Mouse (Mus musculus) forebrain, embryonic 10.5 days (tissue): Measurements from ENCODE around the gene Col13a1. TPM values are rescaled to one million over a fixed set of nuclear protein-coding genes. Genes with fewer than 3 reads are reported as not detected.

Experiments used
- DNase-seq: peaks from one replicate; pipeline ENCODE4 v3.0.0-alpha.2; 2017; ENCODE audit warnings: low spot score; ENCODE audit errors: extremely low spot score
- H3K27ac ChIP-seq: fragments of 300-500 bp; sonication (generic); 2 replicates; pipeline ENCODE4 v1.5.1; 2016; ENCODE audit warnings: mild to moderate bottlenecking
- H3K27me3 ChIP-seq: fragments of 300-500 bp; sonication (generic); 2 replicates; pipeline ENCODE4 v1.6.1; 2016; ENCODE audit warnings: mild to moderate bottlenecking; ENCODE audit not compliant: poor library complexity, severe bottlenecking
- H3K36me3 ChIP-seq: fragments of 300-500 bp; sonication (generic); replicated peaks from 2 replicates; pipeline ENCODE4 v1.6.1; 2016; ENCODE audit warnings: mild to moderate bottlenecking, moderate library complexity
- H3K4me1 ChIP-seq: fragments of 300-500 bp; sonication (generic); 2 replicates; pipeline ENCODE4 v1.6.1; 2016
- H3K4me3 ChIP-seq: fragments of 300-500 bp; sonication (generic); 2 replicates; pipeline ENCODE4 v1.5.1; 2016; ENCODE audit warnings: mild to moderate bottlenecking, moderate library complexity
- H3K9me3 ChIP-seq: fragments of 300-500 bp; sonication (generic); 2 replicates; pipeline ENCODE4 v1.6.1; 2016; ENCODE audit warnings: mild to moderate bottlenecking, moderate library complexity
- WGBS: fragments of 180-500 bp; shearing (Covaris S2); methylation state at CpG from one replicate; pipeline ENCODE4 v1.1.7; 2016; 5-methylcytosine and 5-hydroxymethylcytosine counted together
- polyA plus RNA-seq: library from polyadenylated mRNA; unstranded; fragments of >200 nt; fragmentation: Nextera tagmentation; extraction: Ambion mirVana; gene quantifications from 2 replicates; pipeline ENCODE4 v1.2.1, GENCODE M21; 2016

Gene Col13a1
- polyA plus RNA-seq, 1 experiment from 2014 or later = 3.2 TPM

- H3K27me3 ChIP-seq = 0 out of 2 replicates have a peak, but pooled peaks cover under 1% of the 10 kb centered on the region
- no peaks in the 10 kb centered on the region for H3K36me3 ChIP-seq
- DNase-seq = no peak
- no peak overlapping the region for H3K27ac ChIP-seq
- no peak overlapping the region for H3K4me3 ChIP-seq
- no peaks in the 10 kb centered on the region for H3K4me1 ChIP-seq
- 81% methylated on average over 1 of the region's 1 CpGs for WGBS
- H3K9me3 ChIP-seq = peaks cover 4% of the 10 kb centered on the region; the same call in 1 of the 2 replicates
Observed at GRCm38 (mm10) chr10:61999766-62000165, 20.9 kb upstream of the Col13a1 start.

DNA sequence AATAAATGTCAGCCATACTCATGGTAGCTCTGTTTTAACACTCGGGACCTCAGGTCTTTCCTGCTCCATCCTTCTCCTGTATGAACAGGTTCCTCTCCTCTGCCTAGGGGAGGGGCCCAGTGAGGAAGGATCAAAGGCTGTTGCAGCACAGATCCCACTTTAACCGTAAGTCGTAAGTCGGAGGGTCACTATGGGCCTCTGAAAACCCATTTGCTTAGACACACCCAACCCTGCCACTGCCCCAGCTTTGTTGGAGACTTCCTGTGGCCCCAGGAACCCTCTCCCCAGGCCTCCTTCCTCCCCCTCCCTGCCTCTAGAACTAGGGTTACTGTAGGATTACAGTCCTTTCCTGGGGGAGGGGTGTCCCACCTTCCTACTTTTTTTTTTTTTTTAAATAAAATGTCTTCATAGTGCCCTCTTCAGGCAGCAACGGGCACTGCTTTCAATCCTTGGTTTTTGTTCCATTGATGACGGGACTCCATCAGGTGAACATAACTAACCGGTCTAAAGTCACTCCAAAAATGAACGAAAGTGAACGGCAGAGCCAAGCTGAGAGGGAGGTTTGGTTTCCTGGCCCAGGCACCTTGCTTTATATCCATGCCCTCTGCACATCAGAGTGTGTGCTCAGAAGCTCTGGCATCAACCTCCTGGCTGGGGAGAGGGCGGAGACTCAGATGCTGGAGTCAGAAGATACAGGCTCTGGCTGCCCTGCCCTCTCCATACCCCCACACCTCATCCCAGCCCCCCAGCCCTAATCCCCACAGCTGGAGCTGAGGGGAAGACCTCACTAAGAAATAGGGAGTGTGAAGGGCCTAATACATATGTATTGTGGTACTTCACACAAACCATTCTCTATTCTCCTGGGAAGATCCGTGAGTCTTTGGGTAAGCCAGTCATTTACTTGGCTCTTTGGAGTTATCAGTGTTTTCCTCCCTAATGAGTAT, 12.8 kb upstream of the Col13a1 start:
- DNase-seq = no peak
- Histone ChIP-seq H3K4me1 (peaks cover 6% of the 10 kb centered on the region), H3K27ac (no peak overlapping the region), H3K4me3 (no peak overlapping the region), H3K27me3 (no peaks in the 10 kb centered on the region), H3K36me3 (no peaks in the 10 kb centered on the region), H3K9me3 (no peaks in the 10 kb centered on the region)
- 26% methylated on average over 11 of the region's 11 CpGs for WGBS

- DNase-seq = peak; percentile 91
- WGBS = 4% methylated on average over 7 of the region's 7 CpGs
- H3K4me3 ChIP-seq = no peak overlapping the region
- no peaks in the 10 kb centered on the region for H3K36me3 ChIP-seq
- peaks cover 71% of the 10 kb centered on the region for H3K27me3 ChIP-seq
- no peak overlapping the region for H3K27ac ChIP-seq
- H3K4me1 ChIP-seq = peaks cover 43% of the 10 kb centered on the region
- H3K9me3 ChIP-seq = peaks cover 4% of the 10 kb centered on the region; the same call in 1 of the 2 replicates
Observed at GRCm38 (mm10) chr10:61980424-61980823, 1.5 kb upstream of the Col13a1 start.

GRCm38 (mm10) chr10:61978112-61978865, 619 bp downstream of the Col13a1 start:
- WGBS = under 1% methylated on average over 65 of the region's 65 CpGs
- peak overlapping the region; percentile 74 for H3K27ac ChIP-seq

DNA sequence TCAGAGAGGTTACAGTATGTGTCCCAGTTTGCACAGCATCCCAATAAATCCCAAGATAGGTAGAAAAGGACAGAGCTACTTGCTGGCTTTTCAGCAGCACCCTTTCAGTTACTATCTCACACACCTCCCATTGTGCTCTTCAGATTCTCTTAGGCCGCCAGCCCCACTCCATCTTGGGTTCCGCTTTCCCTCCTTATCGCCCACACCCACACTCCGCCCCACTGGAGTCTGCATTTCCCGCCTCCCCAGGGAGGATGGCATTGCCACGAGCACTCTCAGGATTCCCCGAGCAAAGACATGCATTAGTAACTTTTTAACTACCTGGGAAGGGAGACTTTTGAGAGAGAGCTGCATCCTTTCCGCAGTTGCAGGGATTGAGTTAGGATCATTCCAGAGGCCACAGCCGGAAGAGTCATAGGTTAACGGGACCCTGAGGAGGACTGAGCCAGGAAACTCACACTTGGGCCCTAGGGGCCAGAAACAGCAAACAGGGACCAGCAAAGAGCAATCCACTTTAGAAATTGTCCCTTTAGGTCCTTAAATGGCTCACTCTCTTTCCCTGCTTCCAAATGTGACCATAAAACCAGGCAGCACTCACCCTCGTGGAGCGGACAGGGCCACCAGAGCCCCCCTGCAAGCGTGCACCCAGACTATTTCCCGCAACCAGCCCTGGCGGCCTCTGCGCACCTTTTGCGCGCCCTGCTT, 1.4 kb downstream of the Col13a1 start:
- Histone ChIP-seq H3K27me3 (peaks cover 97% of the 10 kb centered on the region), H3K4me3 (peak overlapping the region; percentile 60)
- DNase-seq = no peak

More at GRCm38 (mm10) chr10:61978112-61978865, 619 bp downstream of the Col13a1 start:
- Histone ChIP-seq H3K27me3 (peaks cover 92% of the 10 kb centered on the region), H3K4me1 (peaks cover 43% of the 10 kb centered on the region), H3K9me3 (peaks cover 4% of the 10 kb centered on the region; the same call in 1 of the 2 replicates), H3K4me3 (peak overlapping the region; percentile 60), H3K36me3 (no peaks in the 10 kb centered on the region)
- DNase-seq = peak; percentile 50

GRCm38 (mm10) chr10:61976987-61977386, 1.9 kb downstream of the Col13a1 start:
- H3K4me1 ChIP-seq = peaks cover 48% of the 10 kb centered on the region
- peaks cover 97% of the 10 kb centered on the region for H3K27me3 ChIP-seq
- H3K27ac ChIP-seq = no peak overlapping the region
- no peak for DNase-seq
- peaks cover 4% of the 10 kb centered on the region; the same call in 1 of the 2 replicates for H3K9me3 ChIP-seq
- H3K4me3 ChIP-seq = peak overlapping the region; percentile 60; the same call in 1 of the 2 replicates
- 6% methylated on average over 6 of the region's 6 CpGs for WGBS
- no peaks in the 10 kb centered on the region for H3K36me3 ChIP-seq

More for the DNA sequence above, 1.4 kb downstream of the Col13a1 start:
- peak overlapping the region; percentile 74 for H3K27ac ChIP-seq
- H3K9me3 ChIP-seq = peaks cover 4% of the 10 kb centered on the region; the same call in 1 of the 2 replicates
- no peaks in the 10 kb centered on the region for H3K36me3 ChIP-seq
- peaks cover 43% of the 10 kb centered on the region for H3K4me1 ChIP-seq
- WGBS = 7% methylated on average over 18 of the region's 18 CpGs

DNA sequence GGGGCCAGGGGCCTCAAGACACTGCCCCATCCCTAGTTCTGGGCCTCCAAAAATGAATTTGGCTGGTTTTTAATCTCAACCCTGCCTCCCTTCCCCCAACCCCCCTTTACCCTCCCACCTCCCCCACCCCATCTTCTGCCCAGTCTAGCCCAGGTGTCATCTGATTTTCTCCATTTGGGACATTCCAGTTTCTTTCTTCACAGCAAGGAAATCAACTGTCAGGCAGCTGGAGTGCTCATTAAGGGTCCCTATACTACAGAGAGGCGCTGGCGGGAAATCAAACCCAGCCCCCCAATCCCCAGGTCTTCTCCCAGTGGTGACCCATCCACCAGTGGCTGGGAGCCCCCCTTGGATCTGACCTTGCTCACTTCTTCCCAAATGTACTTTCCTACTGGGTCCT, 4.3 kb downstream of the Col13a1 start:
- Histone ChIP-seq H3K4me3 (no peak overlapping the region), H3K36me3 (no peaks in the 10 kb centered on the region), H3K27me3 (peaks cover 85% of the 10 kb centered on the region), H3K9me3 (peaks cover 4% of the 10 kb centered on the region; the same call in 1 of the 2 replicates), H3K4me1 (peaks cover 52% of the 10 kb centered on the region), H3K27ac (no peak overlapping the region)
- WGBS = 62% methylated on average over 2 of the region's 2 CpGs
- DNase-seq = no peak

GRCm38 (mm10) chr10:61972041-61972440, 6.9 kb downstream of the Col13a1 start:
- Histone ChIP-seq H3K4me1 (peaks cover 31% of the 10 kb centered on the region), H3K4me3 (no peak overlapping the region), H3K27me3 (peaks cover 60% of the 10 kb centered on the region), H3K27ac (no peak overlapping the region), H3K9me3 (peaks cover 4% of the 10 kb centered on the region; the same call in 1 of the 2 replicates), H3K36me3 (no peaks in the 10 kb centered on the region)
- no peak for DNase-seq
- 27% methylated on average over 4 of the region's 4 CpGs for WGBS

DNA sequence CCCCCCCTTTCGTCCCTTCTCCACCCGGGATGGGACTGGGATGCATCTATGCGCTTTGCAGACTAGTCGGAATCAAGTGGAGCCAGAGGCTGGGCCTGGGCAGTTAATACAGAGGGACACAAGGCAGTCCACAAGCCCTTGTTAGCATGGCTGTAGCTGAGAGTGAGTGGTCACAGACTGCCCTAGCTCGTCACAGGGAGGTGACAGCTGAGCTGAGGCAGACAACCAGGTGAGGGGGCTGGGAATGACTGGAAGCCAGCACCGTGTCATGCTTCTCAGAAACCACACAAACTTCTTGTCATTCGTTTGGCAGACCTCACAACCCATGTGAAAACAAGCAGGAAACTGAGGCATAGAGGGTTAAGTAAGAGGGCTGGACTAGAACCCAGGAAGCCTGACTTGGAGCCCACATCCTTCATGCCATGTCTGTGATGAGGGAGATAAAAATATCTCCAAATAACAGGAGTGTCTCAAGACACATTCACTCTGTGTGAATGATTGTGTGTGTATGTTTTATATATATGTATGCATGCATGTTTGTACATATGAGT, 10.8 kb downstream of the Col13a1 start:
- DNase-seq = no peak
- H3K27me3 ChIP-seq = peaks cover 20% of the 10 kb centered on the region
- H3K9me3 ChIP-seq = no peaks in the 10 kb centered on the region
- H3K4me1 ChIP-seq = peaks cover 28% of the 10 kb centered on the region
- WGBS = 77% methylated on average over 7 of the region's 7 CpGs
- no peak overlapping the region for H3K4me3 ChIP-seq
- H3K36me3 ChIP-seq = no peaks in the 10 kb centered on the region
- no peak overlapping the region for H3K27ac ChIP-seq

DNA sequence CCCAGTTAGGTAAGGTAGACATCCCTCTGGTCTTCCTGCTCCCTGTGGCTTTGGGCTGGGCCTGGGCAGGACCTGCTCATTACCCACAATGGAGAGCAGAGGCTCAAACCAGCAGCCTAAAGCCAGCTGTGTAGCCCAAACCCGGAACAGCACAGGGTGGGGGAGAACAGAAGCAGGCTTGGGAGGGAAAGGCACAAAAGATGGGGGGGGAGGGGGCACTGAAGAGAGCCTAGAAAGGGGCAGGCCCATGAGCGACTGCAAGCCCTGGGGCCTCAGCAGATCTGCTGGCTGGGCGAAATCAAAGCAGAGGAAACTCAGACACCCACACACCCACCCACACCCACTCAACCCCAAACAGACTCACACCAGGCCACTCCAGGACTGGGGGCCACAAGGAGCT, 11.7 kb downstream of the Col13a1 start:
- DNase-seq = no peak
- Histone ChIP-seq H3K36me3 (no peaks in the 10 kb centered on the region), H3K27me3 (peaks cover 14% of the 10 kb centered on the region), H3K9me3 (no peaks in the 10 kb centered on the region), H3K4me3 (no peak overlapping the region), H3K4me1 (peaks cover 26% of the 10 kb centered on the region), H3K27ac (no peak overlapping the region)
- WGBS = 58% methylated on average over 3 of the region's 3 CpGs

DNA sequence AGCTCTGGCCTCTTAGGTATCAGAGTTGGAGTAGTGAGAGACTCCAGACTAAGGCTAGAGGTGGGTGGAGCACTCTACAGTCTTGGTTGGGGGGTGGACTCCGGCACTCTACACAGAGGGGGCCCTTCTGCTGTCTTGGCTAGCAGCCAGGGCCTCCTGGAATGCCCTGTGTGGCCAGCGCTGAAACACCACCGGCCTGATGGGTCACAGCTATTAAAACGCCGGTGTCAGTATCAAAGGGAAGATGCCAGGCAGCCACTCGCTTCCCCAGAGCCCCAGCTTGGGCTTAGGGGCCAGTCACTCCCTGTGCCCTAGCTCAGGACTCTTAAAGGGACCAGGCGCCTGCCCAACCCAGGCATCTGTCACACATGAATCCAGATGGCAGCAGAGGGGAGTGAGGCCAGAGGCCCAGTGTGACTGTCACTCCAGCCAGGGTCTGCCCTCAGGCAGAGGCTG, 13.5 kb downstream of the Col13a1 start:
- no peaks in the 10 kb centered on the region for H3K9me3 ChIP-seq
- 0 out of 2 replicates have a peak overlapping the region, but pooled peaks have one; percentile 1 for H3K27ac ChIP-seq
- peaks cover 13% of the 10 kb centered on the region for H3K4me1 ChIP-seq
- no peaks in the 10 kb centered on the region for H3K36me3 ChIP-seq
- WGBS = 45% methylated on average over 7 of the region's 7 CpGs
- DNase-seq = no peak
- H3K27me3 ChIP-seq = no peaks in the 10 kb centered on the region
- no peak overlapping the region for H3K4me3 ChIP-seq

- H3K4me3 ChIP-seq = no peak overlapping the region
- H3K36me3 ChIP-seq = no peaks in the 10 kb centered on the region
- no peaks in the 10 kb centered on the region for H3K9me3 ChIP-seq
- no peak for DNase-seq
- WGBS = 82% methylated on average over 6 of the region's 6 CpGs
- peaks cover 6% of the 10 kb centered on the region; the same call in 1 of the 2 replicates for H3K4me1 ChIP-seq
- no peaks in the 10 kb centered on the region for H3K27me3 ChIP-seq
- no peak overlapping the region for H3K27ac ChIP-seq
Observed at GRCm38 (mm10) chr10:61956718-61957117, 22.2 kb downstream of the Col13a1 start.
